Mouse (Mus musculus): ENCODE measurements around the gene Sult2b1.

Gene Sult2b1

GRCm38 (mm10) chr7:45800546-45801204, 16.2 kb upstream of the Sult2b1 start:
- DNase-seq (ENCODE audit: low spot score), result peak; percentile 75

- DNase-seq (ENCODE audit: low spot score), result no peak
Measured at GRCm38 (mm10) chr7:45800001-45800400, 15.5 kb upstream of the Sult2b1 start.

- DNase-seq (ENCODE audit: low spot score), result no peak
Measured at GRCm38 (mm10) chr7:45798931-45799330, 14.5 kb upstream of the Sult2b1 start.

GRCm38 (mm10) chr7:45798511-45798836, 14.0 kb upstream of the Sult2b1 start:
- DNase-seq (ENCODE audit: low spot score), result no peak

- DNase-seq (ENCODE audit: low spot score), result no peak
Measured at GRCm38 (mm10) chr7:45797661-45798510, 13.4 kb upstream of the Sult2b1 start.

- DNase-seq (ENCODE audit: low spot score), result peak; percentile 79
Measured at GRCm38 (mm10) chr7:45796950-45797349, 12.5 kb upstream of the Sult2b1 start.

- no peak for DNase-seq (ENCODE audit: low spot score)
Measured at GRCm38 (mm10) chr7:45794971-45795370, 10.5 kb upstream of the Sult2b1 start.

- DNase-seq (ENCODE audit: low spot score), result no peak
Measured at GRCm38 (mm10) chr7:45793969-45794585, 9.6 kb upstream of the Sult2b1 start.

- DNase-seq (ENCODE audit: low spot score), result no peak
Measured at GRCm38 (mm10) chr7:45793240-45793639, 8.8 kb upstream of the Sult2b1 start.

GRCm38 (mm10) chr7:45791756-45792490, 7.5 kb upstream of the Sult2b1 start:
- no peak for DNase-seq (ENCODE audit: low spot score)

GRCm38 (mm10) chr7:45790721-45791120, 6.3 kb upstream of the Sult2b1 start:
- no peak for DNase-seq (ENCODE audit: low spot score)

- no peak for DNase-seq (ENCODE audit: low spot score)
Measured at GRCm38 (mm10) chr7:45787642-45788041, 3.2 kb upstream of the Sult2b1 start.

- DNase-seq (ENCODE audit: low spot score), result no peak
Measured at GRCm38 (mm10) chr7:45786661-45787413, 2.4 kb upstream of the Sult2b1 start.

- DNase-seq (ENCODE audit: low spot score), result no peak
Measured at GRCm38 (mm10) chr7:45786136-45786578, 1.7 kb upstream of the Sult2b1 start.

- DNase-seq (ENCODE audit: low spot score), result no peak
Measured at GRCm38 (mm10) chr7:45785388-45786135, 1.1 kb upstream of the Sult2b1 start.

GRCm38 (mm10) chr7:45783511-45784091, 868 bp downstream of the Sult2b1 start, which contains the start of gene Lmtk3:
Gene Lmtk3 (plus strand): TSS chr7:45783738.
- no peak for DNase-seq (ENCODE audit: low spot score)

GRCm38 (mm10) chr7:45782271-45782670, 2.2 kb downstream of the Sult2b1 start:
- no peak for DNase-seq (ENCODE audit: low spot score)

GRCm38 (mm10) chr7:45779081-45779641, 5.3 kb downstream of the Sult2b1 start:
- DNase-seq (ENCODE audit: low spot score), result no peak

GRCm38 (mm10) chr7:45775237-45775636, 9.2 kb downstream of the Sult2b1 start:
- DNase-seq (ENCODE audit: low spot score), result no peak

- DNase-seq (ENCODE audit: low spot score), result no peak
Measured at GRCm38 (mm10) chr7:45771101-45771500, 13.4 kb downstream of the Sult2b1 start.
